Mouse (Mus musculus): ENCODE results near the gene Tmc7. TPM values are rescaled to one million over a fixed set of nuclear protein-coding genes. Genes with fewer than 3 reads are reported as not detected.

Gene Tmc7
- 1 to 10 TPM; 7.8 to 8.7 TPM for total RNA-seq (2021)
- long read RNA-seq, experiment 1, full-length matches to known transcripts: 5 of 9 reads
- long read RNA-seq, experiment 1, partial matches to known transcripts: 2 of 9 reads
- long read RNA-seq, experiment 1, other reads (novel, unspliced or antisense): 2 of 9 reads
- long read RNA-seq, experiment 2, full-length matches to known transcripts: 4 of 8 reads
- long read RNA-seq, experiment 2, partial matches to known transcripts: 1 of 8 reads
- long read RNA-seq, experiment 2, other reads (novel, unspliced or antisense): 3 of 8 reads

GRCm38 (mm10) chr7:118584257-118584907 lies at the start of gene Tmc7:
Gene Tmc7, minus strand, starts transcription at chr7:118584736.
- peak; percentile 65 for DNase-seq
- intact Hi-C loops (cut with DNase I; ENCODE audit: low total_unique reads): no loop called here

GRCm38 (mm10) chr7:118633951-118634350 lies 49.4 kb upstream of the Tmc7 start:
- intact Hi-C loops (cut with DNase I; ENCODE audit: low total_unique reads): no loop called here
- DNase-seq: no peak

- no peak for DNase-seq
- intact Hi-C loops (cut with DNase I; ENCODE audit: low total_unique reads): no loop called here
Observed at GRCm38 (mm10) chr7:118633094-118633493, 48.6 kb upstream of the Tmc7 start.

- no peak for DNase-seq
- intact Hi-C loops (cut with DNase I; ENCODE audit: low total_unique reads): no loop called here
Observed at GRCm38 (mm10) chr7:118627550-118628298, 43.2 kb upstream of the Tmc7 start.

- no peak for DNase-seq
- intact Hi-C loops (cut with DNase I; ENCODE audit: low total_unique reads): no loop called here
Observed at GRCm38 (mm10) chr7:118621094-118621493, 36.6 kb upstream of the Tmc7 start.

- DNase-seq: no peak
Observed at GRCm38 (mm10) chr7:118620243-118620906, 35.8 kb upstream of the Tmc7 start.

GRCm38 (mm10) chr7:118618104-118618503 lies 33.6 kb upstream of the Tmc7 start:
- peak; percentile 12 for DNase-seq
- intact Hi-C loops (cut with DNase I; ENCODE audit: low total_unique reads): no loop called here

More at GRCm38 (mm10) chr7:118620243-118620906, 35.8 kb upstream of the Tmc7 start:
- intact Hi-C loops (cut with DNase I; ENCODE audit: low total_unique reads): no loop called here

- intact Hi-C loops (cut with DNase I; ENCODE audit: low total_unique reads): no loop called here
- DNase-seq: no peak
Observed at GRCm38 (mm10) chr7:118614076-118614475, 29.5 kb upstream of the Tmc7 start.

- intact Hi-C loops (cut with DNase I; ENCODE audit: low total_unique reads): no loop called here
- no peak for DNase-seq
Observed at GRCm38 (mm10) chr7:118611933-118612332, 27.4 kb upstream of the Tmc7 start.

GRCm38 (mm10) chr7:118611185-118611749 lies 26.7 kb upstream of the Tmc7 start:
- DNase-seq: no peak
- intact Hi-C loops (cut with DNase I; ENCODE audit: low total_unique reads): no loop called here

- intact Hi-C loops (cut with DNase I; ENCODE audit: low total_unique reads): no loop called here
- no peak for DNase-seq
Observed at GRCm38 (mm10) chr7:118610721-118611120, 26.2 kb upstream of the Tmc7 start.

- intact Hi-C loops (cut with DNase I; ENCODE audit: low total_unique reads): no loop called here
- no peak for DNase-seq
Observed at GRCm38 (mm10) chr7:118609815-118610214, 25.3 kb upstream of the Tmc7 start.

GRCm38 (mm10) chr7:118604842-118605241 lies 20.3 kb upstream of the Tmc7 start:
- no peak for DNase-seq
- intact Hi-C loops (cut with DNase I; ENCODE audit: low total_unique reads): no loop called here

GRCm38 (mm10) chr7:118599954-118600631 lies 15.6 kb upstream of the Tmc7 start:
- intact Hi-C loops (cut with DNase I; ENCODE audit: low total_unique reads): loop anchor here (5.0 kb wide), 1 partner anchor 87 kb away; no protein-coding TSS in a partner anchor
- no peak for DNase-seq

GRCm38 (mm10) chr7:118597201-118597600 lies 12.7 kb upstream of the Tmc7 start, which contains the start of gene Tmc5:
Gene Tmc5, plus strand, starts transcription at chr7:118597297.
- DNase-seq: no peak
- intact Hi-C loops (cut with DNase I; ENCODE audit: low total_unique reads): loop anchor here (5.0 kb wide), 1 partner anchor 90 kb away; no protein-coding TSS in a partner anchor

GRCm38 (mm10) chr7:118596271-118596670 lies 11.7 kb upstream of the Tmc7 start:
- intact Hi-C loops (cut with DNase I; ENCODE audit: low total_unique reads): loop anchor here (5.0 kb wide), 1 partner anchor 91 kb away; no protein-coding TSS in a partner anchor
- DNase-seq: no peak

GRCm38 (mm10) chr7:118595228-118595627 lies 10.7 kb upstream of the Tmc7 start:
- intact Hi-C loops (cut with DNase I; ENCODE audit: low total_unique reads): loop anchor here (5.0 kb wide), 1 partner anchor 92 kb away; no protein-coding TSS in a partner anchor
- peak; percentile 92 for DNase-seq

- DNase-seq: no peak
- intact Hi-C loops (cut with DNase I; ENCODE audit: low total_unique reads): loop anchor here (5.0 kb wide), 1 partner anchor 93 kb away; no protein-coding TSS in a partner anchor
Observed at GRCm38 (mm10) chr7:118594611-118595010, 10.1 kb upstream of the Tmc7 start.

Data from gastrocnemius, postnatal 14 days (tissue).